Mouse (Mus musculus) heart, adult 2 months (tissue): ENCODE data around the gene Creb1. TPM values are rescaled to one million over a fixed set of nuclear protein-coding genes. Genes with fewer than 3 reads are reported as not detected.

Experiments
- DNase-seq, 2 experiments: peaks; one replicate each; pipeline ENCODE4 v3.0.0; 2021
- H3K27ac ChIP-seq: fragments of 200-600 bp; 2 replicates; pipeline ENCODE4 v1.8.1; 2022
- H3K27me3 ChIP-seq: fragments of 200-500 bp; 2 replicates; pipeline ENCODE4 v1.6.1; 2012; ENCODE audit warnings: mild to moderate bottlenecking, low read length, inconsistent platforms, mixed read lengths; ENCODE audit not compliant: control insufficient read depth, insufficient read depth
- H3K36me3 ChIP-seq: fragments of 200-500 bp; 2 replicates; pipeline ENCODE4 v1.6.1; 2012; ENCODE audit warnings: low read length, inconsistent platforms; ENCODE audit not compliant: control insufficient read depth, insufficient read depth
- H3K4me1 ChIP-seq: fragments of 200-500 bp; 2 replicates; pipeline ENCODE4 v1.6.1; 2011; ENCODE audit warnings: low read length; ENCODE audit not compliant: control insufficient read depth, insufficient read depth
- H3K4me3 ChIP-seq: fragments of 200-600 bp; 2 replicates; pipeline ENCODE4 v1.8.1; 2022
- H3K79me2 ChIP-seq: fragments of 200-500 bp; replicated peaks from 2 replicates; pipeline ENCODE4 v1.6.1; 2012; ENCODE audit warnings: mild to moderate bottlenecking, inconsistent platforms, low read length, moderate library complexity, mixed read lengths; ENCODE audit not compliant: control insufficient read depth, insufficient read depth
- H3K9ac ChIP-seq: fragments of 200-500 bp; 2 replicates; pipeline ENCODE4 v1.6.1; 2012; ENCODE audit warnings: low read depth, mild to moderate bottlenecking, control low read depth, inconsistent platforms, low read length, mixed read lengths
- CTCF ChIP-seq: fragments of 200-600 bp; IDR thresholded peaks from 2 replicates; pipeline ENCODE4 v1.8.1; 2022; ENCODE audit warnings: antibody characterized with exemption, mild to moderate bottlenecking, moderate library complexity
- EP300 ChIP-seq: fragments of 200-500 bp; IDR thresholded peaks from 2 replicates; pipeline ENCODE4 v1.6.1; 2011; ENCODE audit warnings: low read depth, low read length, control low read depth; ENCODE audit not compliant: insufficient read depth
- POLR2A ChIP-seq: fragments of 200-500 bp; IDR thresholded peaks from 2 replicates; pipeline ENCODE4 v1.6.1; 2011; ENCODE audit warnings: mild to moderate bottlenecking, low read depth, low read length, control low read depth; ENCODE audit not compliant: insufficient read depth
- WGBS: fragments of 180-500 bp; shearing (Covaris S2); methylation state at CpG from one replicate; pipeline ENCODE4 v1.1.7; 2018; 5-methylcytosine and 5-hydroxymethylcytosine counted together
- intact Hi-C: fragments of 180-260 bp; cut with DNase I; formaldehyde crosslinking; loops from one replicate; pipeline ENCODE4 v1.15.1; 2025
- polyA plus RNA-seq: library from polyadenylated mRNA; depleted of rRNA; stranded (reverse); fragments of >200 nt; gene quantifications from 2 replicates; pipeline ENCODE4 v1.2.3, GENCODE M21; 2012
- total RNA-seq, 2 experiments: library from RNA; stranded (reverse); gene quantifications; 2 replicates each; pipeline ENCODE4 v1.2.3; 2021

The Creb1 gene
- total and polyA plus RNA-seq, 3 experiments, result 7.5 to 28.8 (median 25.2) TPM

- peaks cover 2% of the 10 kb centered on the region; the same call in 1 of the 2 replicates for H3K4me1 ChIP-seq
- 52% methylated on average over 1 of the region's 1 CpGs for WGBS
- H3K79me2 ChIP-seq, result no peaks in the 10 kb centered on the region
- no peak overlapping the region for H3K27ac ChIP-seq
- no peak overlapping the region for H3K9ac ChIP-seq
- intact Hi-C loops, result no loop called here
- H3K36me3 ChIP-seq, result no peaks in the 10 kb centered on the region
- H3K27me3 ChIP-seq, result no peaks in the 10 kb centered on the region
- TF ChIP-seq EP300, result no peak
- no peak for TF ChIP-seq POLR2A
- no peak for TF ChIP-seq CTCF
- no peak for DNase-seq
- no peak overlapping the region for H3K4me3 ChIP-seq
These were observed 22.8 kb upstream of the Creb1 start for GRCm38 (mm10) chr1:64509678-64510077.

- no peak for DNase-seq
- H3K4me1 ChIP-seq, result no peaks in the 10 kb centered on the region; the same call in 1 of the 2 replicates
- H3K79me2 ChIP-seq, result no peaks in the 10 kb centered on the region
- no peaks in the 10 kb centered on the region for H3K27me3 ChIP-seq
- 89% methylated on average over 7 of the region's 7 CpGs for WGBS
- intact Hi-C loops, result no loop called here
- no peak overlapping the region for H3K9ac ChIP-seq
- H3K4me3 ChIP-seq, result no peak overlapping the region
- H3K27ac ChIP-seq, result no peak overlapping the region
- TF ChIP-seq POLR2A (no peak), EP300 (no peak), CTCF (no peak)
- no peaks in the 10 kb centered on the region for H3K36me3 ChIP-seq
These were observed 18.3 kb upstream of the Creb1 start for GRCm38 (mm10) chr1:64514184-64514583.

DNA sequence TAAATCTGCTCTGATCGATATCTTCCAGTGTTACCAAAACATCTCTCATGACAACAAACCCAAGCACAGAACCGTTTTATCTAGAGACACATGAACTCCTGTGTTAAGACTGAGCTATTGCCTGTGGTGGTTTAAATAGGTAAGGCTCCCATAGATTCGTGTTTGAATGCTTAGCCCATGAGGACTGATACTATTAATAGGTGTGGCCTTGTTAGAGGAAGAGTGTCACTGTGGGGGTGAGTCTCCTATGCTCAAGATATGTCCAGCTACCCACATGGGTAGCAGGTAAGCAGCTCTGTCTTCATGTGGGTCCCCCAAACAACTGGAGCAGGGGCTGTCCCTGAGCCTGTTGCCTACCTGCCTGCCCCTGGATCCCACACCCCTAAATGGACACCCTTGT is 15.9 kb upstream of the Creb1 start:
- Histone ChIP-seq H3K27ac (peak overlapping the region; percentile 47), H3K4me1 (peaks cover 2% of the 10 kb centered on the region; the same call in 1 of the 2 replicates)
- 55% methylated on average over 3 of the region's 3 CpGs for WGBS

GRCm38 (mm10) chr1:64518480-64518879 is 14.0 kb upstream of the Creb1 start:
- Histone ChIP-seq H3K4me1 (peaks cover 2% of the 10 kb centered on the region), H3K9ac (no peak overlapping the region), H3K4me3 (no peak overlapping the region), H3K36me3 (peaks cover 3% of the 10 kb centered on the region), H3K79me2 (no peaks in the 10 kb centered on the region), H3K27me3 (no peaks in the 10 kb centered on the region), H3K27ac (no peak overlapping the region)
- WGBS, result 48% methylated on average over 3 of the region's 3 CpGs
- intact Hi-C loops, result no loop called here
- TF ChIP-seq EP300 (no peak), CTCF (no peak), POLR2A (no peak)
- no peak for DNase-seq

More for the DNA sequence above, 15.9 kb upstream of the Creb1 start:
- Histone ChIP-seq H3K27me3 (no peaks in the 10 kb centered on the region), H3K9ac (no peak overlapping the region), H3K36me3 (peaks cover 3% of the 10 kb centered on the region), H3K4me3 (no peak overlapping the region), H3K79me2 (no peaks in the 10 kb centered on the region)
- intact Hi-C loops, result no loop called here
- TF ChIP-seq EP300 (no peak), POLR2A (no peak), CTCF (no peak)
- no peak for DNase-seq

- intact Hi-C loops, result no loop called here
- peaks cover 2% of the 10 kb centered on the region for H3K4me1 ChIP-seq
- peaks cover 3% of the 10 kb centered on the region for H3K36me3 ChIP-seq
- TF ChIP-seq CTCF (no peak), POLR2A (no peak), EP300 (no peak)
- H3K79me2 ChIP-seq, result no peaks in the 10 kb centered on the region
- no peak overlapping the region for H3K9ac ChIP-seq
- H3K27me3 ChIP-seq, result no peaks in the 10 kb centered on the region
- H3K4me3 ChIP-seq, result no peak overlapping the region
- DNase-seq, result no peak
- WGBS, result 21% methylated on average over 1 of the region's 1 CpGs
- no peak overlapping the region for H3K27ac ChIP-seq
These were observed 13.1 kb upstream of the Creb1 start for GRCm38 (mm10) chr1:64519345-64519744.

DNA sequence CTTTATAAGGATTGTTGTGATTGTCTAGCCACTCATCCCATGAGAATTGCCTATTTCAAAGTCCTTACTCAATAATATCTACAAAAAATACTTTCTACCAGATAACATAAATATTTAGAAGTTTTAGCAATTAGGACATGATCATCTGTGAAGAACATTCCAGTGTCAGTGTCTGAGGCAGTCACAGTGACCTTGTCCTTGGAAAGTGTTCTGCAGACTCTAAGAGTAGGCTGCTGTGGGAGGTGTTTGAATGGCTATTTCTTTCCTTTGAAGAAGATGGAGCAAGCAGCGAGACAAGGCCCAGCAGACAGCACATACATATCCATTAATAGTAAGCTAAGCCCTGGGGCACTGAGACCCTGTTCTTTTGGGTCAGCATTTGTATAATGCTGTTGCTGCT is 12.5 kb upstream of the Creb1 start:
- 41% methylated on average over 1 of the region's 1 CpGs for WGBS
- TF ChIP-seq EP300 (no peak), CTCF (no peak), POLR2A (no peak)
- H3K36me3 ChIP-seq, result peaks cover 3% of the 10 kb centered on the region
- no peaks in the 10 kb centered on the region for H3K27me3 ChIP-seq
- H3K27ac ChIP-seq, result peak overlapping the region; percentile 21; the same call in 1 of the 2 replicates
- intact Hi-C loops, result no loop called here
- no peaks in the 10 kb centered on the region for H3K79me2 ChIP-seq
- H3K9ac ChIP-seq, result no peak overlapping the region
- no peak overlapping the region for H3K4me3 ChIP-seq
- peaks cover 2% of the 10 kb centered on the region for H3K4me1 ChIP-seq
- no peak for DNase-seq
